Comparison of ENCODE assay signal across 24 mouse cellular contexts in the genomic region with DNA sequence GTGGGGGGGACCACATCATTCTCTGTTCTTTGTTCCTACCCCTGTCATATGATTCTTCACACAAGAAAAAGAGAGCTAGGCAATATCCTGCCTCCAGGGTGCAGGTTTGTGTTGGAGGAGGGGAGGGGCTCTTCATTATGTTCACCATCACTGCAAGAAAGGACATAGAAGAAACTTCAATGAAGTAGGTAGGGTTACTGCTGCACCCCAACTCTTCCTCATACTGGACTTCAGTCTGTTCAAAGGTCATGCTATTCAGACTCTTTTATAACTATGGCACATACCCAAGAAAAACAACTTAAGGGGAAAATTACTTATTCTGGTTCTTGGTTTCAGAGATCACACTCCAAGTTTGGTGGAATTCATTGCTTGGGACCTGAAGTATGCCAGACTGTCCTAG.
A peak's percentile ranks its signal among the peaks of the same experiment; 100 is the strongest.
DNase-seq lines count a peak whose midpoint lies in the region; ATAC-seq and TF ChIP-seq lines count a peak whose summit lies in the region.
"Had no signal": no experiment of that assay in that cellular context is flagged by ENCODE, and none has a peak within 500 bp of the region (broad histone marks: within the 10 kb centered on the region; RNA-seq: fewer than 3 reads in every experiment).

No protein-coding gene starts in this region.

- no peak overlapping the region for H3K4me3 ChIP-seq in forebrain, embryonic 12.5 days (replicated peaks)
- no peak overlapping the region for H3K4me3 ChIP-seq in forebrain, embryonic 15.5 days
- H3K4me3 ChIP-seq in kidney, embryonic 16.5 days (ENCODE audit: low read length): no peak overlapping the region
- H3K4me3 ChIP-seq in intestine, embryonic 15.5 days (replicated peaks): no peak overlapping the region
- H3K4me3 ChIP-seq in intestine, postnatal 0 days (ENCODE audit: low read depth, low read length): no peak overlapping the region
- H3K4me3 ChIP-seq: embryonic facial prominence, embryonic 13.5 days; embryonic facial prominence, embryonic 15.5 days; erythroblast, embryonic 14.5 days; forebrain, embryonic 10.5 days; forebrain, embryonic 13.5 days had no signal

- no peaks in the 10 kb centered on the region for H3K27me3 ChIP-seq in forebrain, embryonic 12.5 days
- no peaks in the 10 kb centered on the region for H3K27me3 ChIP-seq in forebrain, embryonic 15.5 days
- no peaks in the 10 kb centered on the region for H3K27me3 ChIP-seq in kidney, embryonic 16.5 days (ENCODE audit: insufficient read depth, low read length)
- no peaks in the 10 kb centered on the region for H3K27me3 ChIP-seq in intestine, embryonic 15.5 days (replicated peaks)
- no peaks in the 10 kb centered on the region for H3K27me3 ChIP-seq in intestine, postnatal 0 days (replicated peaks; ENCODE audit: control insufficient read depth, insufficient read depth, low read length)
- H3K27me3 ChIP-seq: embryonic facial prominence, embryonic 13.5 days; embryonic facial prominence, embryonic 15.5 days; forebrain, embryonic 13.5 days had no signal

- TF ChIP-seq CTCF in intestine, postnatal 0 days (IDR thresholded peaks at IDR 0.05; ENCODE audit: low read depth): no peak

- no peak overlapping the region for H3K9ac ChIP-seq in forebrain, embryonic 12.5 days
- H3K9ac ChIP-seq in forebrain, embryonic 15.5 days (replicated peaks): no peak overlapping the region
- no peak overlapping the region for H3K9ac ChIP-seq in kidney, embryonic 16.5 days (replicated peaks; ENCODE audit: low read length)
- no peak overlapping the region for H3K9ac ChIP-seq in intestine, embryonic 15.5 days
- H3K9ac ChIP-seq in intestine, postnatal 0 days (ENCODE audit: low read depth, low read length): no peak overlapping the region
- H3K9ac ChIP-seq: embryonic facial prominence, embryonic 13.5 days; embryonic facial prominence, embryonic 15.5 days; forebrain, embryonic 13.5 days had no signal

- peak; percentile 30 for DNase-seq in kidney, adult 9 months
- no peak for DNase-seq in cerebellum, adult 11 months
- DNase-seq in ovary, adult 18-20 months (ENCODE audit: low spot score): no peak
- DNase-seq: adrenal gland, adult 2 months; adrenal gland, postnatal 10 days; adrenal gland, postnatal 25 days; B cell, adult 2 months; cerebellum, adult 18-20 months; cerebellum, adult 8-10 months; cerebellum, adult 9-11 months; cerebellum, postnatal 14 days; cerebellum, postnatal 36 days; embryo, embryonic 11 days had no signal

- ATAC-seq in forebrain, embryonic 12.5 days (ENCODE audit: low FRiP score): 0 out of 2 replicates have a peak, but pooled peaks have one; percentile 2
- ATAC-seq in forebrain, embryonic 15.5 days (replicated peaks): no peak
- no peak for ATAC-seq in kidney, embryonic 16.5 days (ENCODE audit: low FRiP score, low TSS enrichment)
- peak; percentile 62 for ATAC-seq in intestine, embryonic 15.5 days
- ATAC-seq in intestine, postnatal 0 days: peak; percentile 85
- ATAC-seq: forebrain, embryonic 13.5 days; forebrain, embryonic 16.5 days had no signal

- H3K36me3 ChIP-seq in forebrain, embryonic 12.5 days (replicated peaks): no peaks in the 10 kb centered on the region
- H3K36me3 ChIP-seq in forebrain, embryonic 15.5 days: no peaks in the 10 kb centered on the region
- no peaks in the 10 kb centered on the region for H3K36me3 ChIP-seq in kidney, embryonic 16.5 days (ENCODE audit: insufficient read depth, low read length)
- no peaks in the 10 kb centered on the region for H3K36me3 ChIP-seq in intestine, embryonic 15.5 days
- no peaks in the 10 kb centered on the region for H3K36me3 ChIP-seq in intestine, postnatal 0 days (ENCODE audit: control insufficient read depth, insufficient read depth)
- H3K36me3 ChIP-seq: embryonic facial prominence, embryonic 13.5 days; embryonic facial prominence, embryonic 15.5 days; forebrain, embryonic 10.5 days had no signal

- H3K4me1 ChIP-seq in forebrain, embryonic 12.5 days: no peaks in the 10 kb centered on the region
- no peaks in the 10 kb centered on the region for H3K4me1 ChIP-seq in forebrain, embryonic 15.5 days
- no peaks in the 10 kb centered on the region for H3K4me1 ChIP-seq in kidney, embryonic 16.5 days (ENCODE audit: insufficient read depth, low read length)
- no peaks in the 10 kb centered on the region for H3K4me1 ChIP-seq in intestine, embryonic 15.5 days (replicated peaks)
- H3K4me1 ChIP-seq in intestine, postnatal 0 days (replicated peaks; ENCODE audit: control insufficient read depth, insufficient read depth, low read length): no peaks in the 10 kb centered on the region
- H3K4me1 ChIP-seq: embryonic facial prominence, embryonic 13.5 days; embryonic facial prominence, embryonic 15.5 days; forebrain, embryonic 10.5 days; forebrain, embryonic 13.5 days had no signal

- H3K27ac ChIP-seq in forebrain, embryonic 12.5 days: no peak overlapping the region
- H3K27ac ChIP-seq in forebrain, embryonic 15.5 days (replicated peaks): no peak overlapping the region
- H3K27ac ChIP-seq in kidney, embryonic 16.5 days (ENCODE audit: low read length): no peak overlapping the region
- H3K27ac ChIP-seq in intestine, embryonic 15.5 days: no peak overlapping the region
- no peak overlapping the region for H3K27ac ChIP-seq in intestine, postnatal 0 days (ENCODE audit: low read depth, low read length)
- H3K27ac ChIP-seq: embryonic facial prominence, embryonic 13.5 days; embryonic facial prominence, embryonic 15.5 days; forebrain, embryonic 10.5 days; forebrain, embryonic 13.5 days had no signal

- H3K9me3 ChIP-seq in forebrain, embryonic 12.5 days: no peaks in the 10 kb centered on the region
- no peaks in the 10 kb centered on the region for H3K9me3 ChIP-seq in forebrain, embryonic 15.5 days
- H3K9me3 ChIP-seq in kidney, embryonic 16.5 days (ENCODE audit: low read length): no peaks in the 10 kb centered on the region
- no peaks in the 10 kb centered on the region for H3K9me3 ChIP-seq in intestine, embryonic 15.5 days
- no peaks in the 10 kb centered on the region for H3K9me3 ChIP-seq in intestine, postnatal 0 days (ENCODE audit: control insufficient read depth)
- H3K9me3 ChIP-seq: embryonic facial prominence, embryonic 13.5 days; embryonic facial prominence, embryonic 15.5 days; forebrain, embryonic 10.5 days; forebrain, embryonic 13.5 days had no signal

- H3K4me2 ChIP-seq in forebrain, embryonic 12.5 days: no peak overlapping the region
- H3K4me2 ChIP-seq in forebrain, embryonic 15.5 days (replicated peaks): no peak overlapping the region
- no peak overlapping the region for H3K4me2 ChIP-seq in kidney, embryonic 16.5 days (replicated peaks; ENCODE audit: low read depth, low read length)
- H3K4me2 ChIP-seq in intestine, embryonic 15.5 days (replicated peaks): no peak overlapping the region
- no peak overlapping the region for H3K4me2 ChIP-seq in intestine, postnatal 0 days (replicated peaks; ENCODE audit: low read depth)
- H3K4me2 ChIP-seq: embryonic facial prominence, embryonic 13.5 days; embryonic facial prominence, embryonic 15.5 days; forebrain, embryonic 13.5 days had no signal

Comparison
In these comparisons a context has a peak if more than half of its experiments do, and no peak if none do; other contexts are left out.
1. ATAC-seq: peak in forebrain, embryonic 12.5 days (single experiment), intestine, embryonic 15.5 days (single experiment) and intestine, postnatal 0 days (single experiment); none in forebrain, embryonic 15.5 days (single experiment) and kidney, embryonic 16.5 days (single experiment).